Mouse (Mus musculus) thymus, adult 18-20 months (tissue): ENCODE data around the gene Cfl1.
"Not testable (repeated sequence)": the region's sequence is repeated elsewhere in the genome, so short reads cannot be mapped to it uniquely, and the experiment has no call there.

Source experiments
- DNase-seq, 2 experiments: peaks; one replicate each; pipeline ENCODE4 v3.0.0; 2022; ENCODE audit warnings: mixed read lengths in 2 of 2

The Cfl1 gene

GRCm38 (mm10) chr19:5490898-5491708, 848 bp downstream of the Cfl1 start:
- DNase-seq, result peak; percentile 77 to 86

GRCm38 (mm10) chr19:5492641-5493040, 2.4 kb downstream of the Cfl1 start:
- DNase-seq, result no peak

GRCm38 (mm10) chr19:5493301-5493721, 3.1 kb downstream of the Cfl1 start:
- not testable (repeated sequence) for DNase-seq

- DNase-seq, result no peak
Observed at GRCm38 (mm10) chr19:5494314-5494713, 4.1 kb downstream of the Cfl1 start.

GRCm38 (mm10) chr19:5495353-5496051, 5.2 kb downstream of the Cfl1 start:
- no peak for DNase-seq

GRCm38 (mm10) chr19:5496052-5496370, 5.8 kb downstream of the Cfl1 start:
- DNase-seq, result no peak

GRCm38 (mm10) chr19:5500330-5500875, 10.1 kb downstream of the Cfl1 start:
- no peak for DNase-seq

- no peak for DNase-seq
Observed at GRCm38 (mm10) chr19:5503687-5504086, 13.4 kb downstream of the Cfl1 start, which contains the start of gene 1700020D05Rik. TSS of gene 1700020D05Rik (minus strand) at chr19:5503787.

- peak; percentile 95 to 98 for DNase-seq
Observed at GRCm38 (mm10) chr19:5510031-5511026, 20.1 kb downstream of the Cfl1 start, which contains the start of gene Snx32. TSS of gene Snx32 (minus strand) at chr19:5510538.

GRCm38 (mm10) chr19:5511074-5511632, 20.9 kb downstream of the Cfl1 start:
- no peak for DNase-seq

DNA sequence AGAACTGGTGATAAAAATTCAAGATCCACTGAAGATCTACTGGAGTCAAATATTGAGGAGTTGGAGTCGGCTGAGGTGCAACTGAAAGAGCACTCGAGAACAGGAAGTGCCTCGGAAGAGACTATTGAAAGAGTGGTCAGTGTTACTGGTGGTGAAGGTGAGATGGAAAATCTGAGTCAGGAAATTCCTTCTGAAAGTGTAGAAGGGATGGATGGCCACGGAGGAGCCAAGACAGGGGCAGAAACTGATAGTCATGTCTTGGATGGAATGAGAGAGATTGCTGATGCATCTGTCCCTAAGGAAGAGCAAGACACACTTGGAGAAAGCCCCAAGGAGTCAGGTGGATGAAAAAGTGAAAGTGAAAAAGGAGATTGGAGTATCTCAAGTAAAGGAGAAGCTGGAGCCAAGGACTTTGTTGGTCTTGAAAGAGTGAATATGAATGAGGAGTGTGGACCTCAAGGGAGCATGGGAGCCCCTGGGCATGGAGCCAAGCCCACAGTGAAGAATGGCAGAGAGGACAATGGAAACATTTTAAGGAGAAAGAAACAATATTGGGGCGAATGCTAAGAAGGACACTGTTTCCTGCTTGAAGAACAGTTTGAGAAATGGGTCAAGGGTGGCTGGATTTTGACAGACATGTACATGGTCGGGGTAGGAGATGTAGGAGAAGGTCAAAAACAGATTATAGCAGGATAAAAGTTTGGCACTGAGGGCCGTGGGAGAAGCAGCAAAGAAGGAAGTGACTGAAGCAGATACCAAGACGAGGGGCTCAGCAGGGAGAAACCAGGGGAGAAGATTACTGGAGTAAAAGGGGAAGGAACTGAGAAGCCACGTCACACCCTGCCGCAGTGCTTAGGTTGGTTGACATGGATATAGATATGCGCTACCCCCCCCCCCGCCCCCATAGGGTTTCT, 22.1 kb downstream of the Cfl1 start:
- no peak for DNase-seq

- DNase-seq, result no peak
Observed at GRCm38 (mm10) chr19:5513005-5513349, 22.7 kb downstream of the Cfl1 start.

DNA sequence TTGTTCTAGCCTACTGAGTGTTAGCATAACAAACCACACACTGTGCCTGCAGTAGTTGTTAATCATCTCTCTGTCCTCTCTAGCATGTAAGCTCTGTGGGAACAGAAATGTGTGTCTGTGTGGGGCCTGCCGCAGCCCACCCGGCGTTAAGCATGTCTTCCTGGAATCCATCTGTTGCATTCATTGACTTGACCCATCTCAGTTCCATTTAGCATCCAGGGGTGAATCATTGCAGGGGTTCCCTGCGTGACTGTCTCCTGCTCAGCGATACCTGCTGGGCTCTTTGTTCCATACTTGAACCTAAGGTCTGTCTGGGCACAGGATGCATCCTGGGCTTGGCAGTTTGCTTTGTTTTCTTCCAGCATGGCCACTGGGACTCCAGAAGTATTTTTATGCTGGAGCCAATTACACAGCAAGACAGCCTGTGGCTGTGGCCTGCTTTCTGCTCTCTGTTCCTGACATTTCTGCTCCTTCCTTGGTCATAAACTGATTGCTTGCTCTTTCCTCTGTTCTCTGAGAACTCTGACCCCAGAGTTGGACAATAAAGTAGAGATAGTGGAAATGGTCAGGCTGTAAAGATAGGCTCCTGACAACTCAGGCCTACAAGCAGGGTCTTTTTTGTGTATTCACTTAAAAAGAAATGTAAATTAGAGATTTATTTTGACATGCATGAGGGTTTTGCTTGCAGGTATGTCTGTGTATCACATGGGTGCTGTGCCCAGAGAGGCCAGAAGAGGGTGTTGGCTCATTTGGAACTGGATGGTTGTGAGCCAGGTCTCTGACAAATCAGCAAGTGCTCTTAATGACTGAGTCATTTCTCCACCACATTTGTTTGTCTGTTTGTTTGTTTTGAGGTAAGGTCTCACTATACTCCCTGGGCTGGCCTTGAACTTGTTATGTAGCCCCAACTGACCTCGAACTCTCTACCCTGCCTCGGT, 25.9 kb downstream of the Cfl1 start:
- no peak for DNase-seq

- no peak for DNase-seq
Observed at GRCm38 (mm10) chr19:5516906-5517505, 26.8 kb downstream of the Cfl1 start.

GRCm38 (mm10) chr19:5518721-5519120, 28.5 kb downstream of the Cfl1 start:
- DNase-seq, result no peak

- DNase-seq, result no peak
Observed at GRCm38 (mm10) chr19:5525204-5525603, 34.9 kb downstream of the Cfl1 start.

DNA sequence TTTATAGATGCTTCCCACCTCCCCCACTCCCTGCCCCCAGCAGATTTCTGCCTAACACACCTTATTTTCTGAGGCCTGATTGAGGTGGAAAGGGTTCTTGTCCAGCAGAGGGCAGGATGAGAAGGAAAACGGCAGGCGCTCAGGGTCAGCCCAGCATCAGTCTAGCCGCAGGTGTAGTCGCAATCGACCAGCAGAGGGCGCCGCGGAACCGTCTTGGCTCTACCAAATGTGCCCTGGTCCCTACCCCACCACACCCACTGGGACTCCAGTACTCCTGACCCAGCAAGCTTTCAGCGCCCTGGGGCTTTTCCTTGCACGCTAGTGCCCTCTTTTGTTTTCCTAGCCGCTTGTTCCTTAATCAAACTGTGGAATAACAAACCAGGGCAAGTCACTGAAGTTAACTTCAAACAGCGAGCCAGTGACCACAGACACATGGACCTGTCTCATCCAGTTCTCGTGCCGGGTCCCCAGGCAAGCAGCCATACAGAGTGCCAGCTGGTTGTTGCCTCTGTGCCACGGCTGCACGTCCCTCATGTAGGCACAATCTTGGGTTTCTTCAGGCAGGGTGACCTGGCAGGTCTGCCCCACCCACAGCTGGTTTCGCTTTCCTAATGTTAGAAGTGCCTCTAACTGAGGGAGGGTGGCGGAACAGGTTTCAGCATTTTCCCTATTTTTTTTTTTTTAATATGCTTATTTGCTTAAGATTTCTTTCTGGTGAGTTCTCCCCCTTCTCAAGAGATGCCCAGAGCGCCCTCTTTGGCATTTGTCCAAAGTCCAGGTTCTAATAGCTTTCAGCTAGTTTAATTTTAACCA, 39.3 kb downstream of the Cfl1 start:
- peak; percentile 85 to 87 for DNase-seq

DNA sequence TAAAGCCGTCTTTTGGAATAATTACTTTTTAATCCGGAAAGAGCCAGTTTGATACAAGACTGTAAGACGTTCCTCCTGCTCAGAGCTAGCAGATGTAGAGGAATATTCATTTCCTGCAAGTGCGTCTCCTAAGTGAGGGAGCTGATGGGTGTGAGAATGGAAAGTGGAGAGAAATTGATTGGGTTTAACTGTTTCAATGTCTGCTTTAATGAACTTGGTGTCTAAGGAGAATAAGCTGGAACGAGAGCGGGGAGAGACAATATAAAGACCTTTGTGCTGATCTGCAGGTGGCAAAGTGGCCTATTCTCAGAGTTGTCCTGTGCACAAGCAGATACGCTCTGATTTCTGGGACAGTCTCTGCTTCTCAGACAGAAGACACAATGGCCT, 39.9 kb downstream of the Cfl1 start:
- no peak for DNase-seq

- DNase-seq, result peak in 1 of 2 experiments; percentile 10
Observed at GRCm38 (mm10) chr19:5532520-5532919, 42.3 kb downstream of the Cfl1 start.
